Mouse (Mus musculus) liver, postnatal 0 days (tissue): ENCODE results near the gene Cpm. TPM values are rescaled to one million over a fixed set of nuclear protein-coding genes. Genes with fewer than 3 reads are reported as not detected.

Source experiments
- ATAC-seq: fragments of 200-750 bp; cut with Nextera tagmentation; 2 replicates; pipeline ENCODE4 v1.8.0; 2017; ENCODE audit warnings: mild to moderate bottlenecking, moderate library complexity
- DNase-seq: peaks from one replicate; pipeline ENCODE4 v3.0.0-alpha.2; 2016
- H3K27ac ChIP-seq: fragments of 300-500 bp; sonication (generic); 2 replicates; pipeline ENCODE4 v1.5.1; 2014; ENCODE audit warnings: antibody characterized with exemption, moderate library complexity, mild to moderate bottlenecking, low read depth
- H3K27me3 ChIP-seq: fragments of 300-500 bp; sonication (generic); 2 replicates; pipeline ENCODE4 v1.6.1; 2014; ENCODE audit warnings: low read length, control low read depth, mixed read lengths; ENCODE audit not compliant: insufficient read depth
- H3K36me3 ChIP-seq: fragments of 300-500 bp; sonication (generic); replicated peaks from 2 replicates; pipeline ENCODE4 v1.6.1; 2014; ENCODE audit warnings: mild to moderate bottlenecking, control low read depth, low read length, moderate library complexity, mixed read lengths; ENCODE audit not compliant: insufficient read depth
- H3K4me1 ChIP-seq: fragments of 300-500 bp; sonication (generic); 2 replicates; pipeline ENCODE4 v1.6.1; 2014; ENCODE audit warnings: antibody characterized with exemption, mild to moderate bottlenecking, control low read depth; ENCODE audit not compliant: insufficient read depth
- H3K4me2 ChIP-seq: fragments of 300-500 bp; sonication (generic); 2 replicates; pipeline ENCODE4 v1.6.1; 2014; ENCODE audit warnings: low read depth, mild to moderate bottlenecking, low read length, moderate library complexity, mixed read lengths
- H3K4me3 ChIP-seq: fragments of 300-500 bp; sonication (generic); 2 replicates; pipeline ENCODE4 v1.5.1; 2014; ENCODE audit warnings: low read depth, low read length
- H3K9ac ChIP-seq: fragments of 300-500 bp; sonication (generic); replicated peaks from 2 replicates; pipeline ENCODE4 v1.6.1; 2014; ENCODE audit warnings: mild to moderate bottlenecking, moderate library complexity
- H3K9me3 ChIP-seq: fragments of 300-500 bp; sonication (generic); 2 replicates; pipeline ENCODE4 v1.6.1; 2016; ENCODE audit warnings: mild to moderate bottlenecking, control low read depth, low read length, mixed read lengths
- CTCF ChIP-seq: sonication (generic); IDR thresholded peaks from 2 replicates; pipeline ENCODE4 v1.5.1; 2016; ENCODE audit warnings: antibody characterized with exemption, low read depth
- EP300 ChIP-seq: IDR thresholded peaks from 2 replicates; pipeline ENCODE4 v1.6.1; 2016; ENCODE audit warnings: antibody characterized with exemption, low read depth, mild to moderate bottlenecking
- WGBS: fragments of 180-500 bp; shearing (Covaris S2); extraction: QIAGEN DNeasy Blood & Tissue Kit; methylation state at CpG from one replicate; pipeline ENCODE4 v1.1.7; 2014; ENCODE audit not compliant: insufficient replicate concordance; 5-methylcytosine and 5-hydroxymethylcytosine counted together
- polyA plus RNA-seq: library from polyadenylated mRNA; unstranded; fragments of >200 nt; fragmentation: Nextera tagmentation; extraction: Ambion mirVana; gene quantifications from 2 replicates; pipeline ENCODE4 v1.2.1, GENCODE M21; 2015

The Cpm gene
- polyA plus RNA-seq, 1 experiment from 2014 or later: 7.0 TPM

GRCm38 (mm10) chr10:117724804-117725361, 95.6 kb downstream of the Cpm start:
- no peak overlapping the region for H3K4me3 ChIP-seq
- no peaks in the 10 kb centered on the region for H3K27me3 ChIP-seq
- 80% methylated on average over 3 of the region's 3 CpGs for WGBS
- H3K9ac ChIP-seq: no peak overlapping the region
- no peak for TF ChIP-seq EP300
- TF ChIP-seq CTCF: no peak
- H3K36me3 ChIP-seq: no peaks in the 10 kb centered on the region
- DNase-seq (no peak), ATAC-seq (no peak)
- no peak overlapping the region for H3K27ac ChIP-seq
- H3K4me1 ChIP-seq: 0 out of 2 replicates have a peak, but pooled peaks cover 4% of the 10 kb centered on the region
- H3K4me2 ChIP-seq: no peak overlapping the region
- H3K9me3 ChIP-seq: no peaks in the 10 kb centered on the region

GRCm38 (mm10) chr10:117725671-117726070, 96.4 kb downstream of the Cpm start:
- ATAC-seq: no peak
- TF ChIP-seq CTCF (no peak), EP300 (no peak)
- Histone ChIP-seq H3K9me3 (no peaks in the 10 kb centered on the region), H3K36me3 (no peaks in the 10 kb centered on the region), H3K27me3 (no peaks in the 10 kb centered on the region), H3K4me2 (no peak overlapping the region), H3K4me3 (no peak overlapping the region), H3K9ac (no peak overlapping the region), H3K27ac (no peak overlapping the region), H3K4me1 (0 out of 2 replicates have a peak, but pooled peaks cover 6% of the 10 kb centered on the region)
- 72% methylated on average over 7 of the region's 7 CpGs for WGBS
- no peak for DNase-seq

GRCm38 (mm10) chr10:117726350-117726749, 97.0 kb downstream of the Cpm start:
- no peak for ATAC-seq
- H3K9ac ChIP-seq: no peak overlapping the region
- DNase-seq: no peak
- TF ChIP-seq EP300 (no peak), CTCF (no peak)
- H3K36me3 ChIP-seq: no peaks in the 10 kb centered on the region
- peaks cover 7% of the 10 kb centered on the region for H3K4me1 ChIP-seq
- WGBS: 85% methylated on average over 4 of the region's 4 CpGs
- no peak overlapping the region for H3K27ac ChIP-seq
- H3K4me2 ChIP-seq: no peak overlapping the region
- H3K4me3 ChIP-seq: no peak overlapping the region
- no peaks in the 10 kb centered on the region for H3K27me3 ChIP-seq
- H3K9me3 ChIP-seq: no peaks in the 10 kb centered on the region

- H3K4me1 ChIP-seq: peaks cover 11% of the 10 kb centered on the region
- H3K27me3 ChIP-seq: no peaks in the 10 kb centered on the region
- H3K4me3 ChIP-seq: no peak overlapping the region
- no peak; the same call in 1 of the 2 replicates for TF ChIP-seq CTCF
- TF ChIP-seq EP300: no peak
- no peaks in the 10 kb centered on the region for H3K36me3 ChIP-seq
- no peaks in the 10 kb centered on the region for H3K9me3 ChIP-seq
- DNase-seq (no peak), ATAC-seq (no peak)
- 88% methylated on average over 4 of the region's 4 CpGs for WGBS
- no peak overlapping the region for H3K27ac ChIP-seq
- no peak overlapping the region for H3K4me2 ChIP-seq
- H3K9ac ChIP-seq: no peak overlapping the region
Observed at GRCm38 (mm10) chr10:117726888-117727385, 97.6 kb downstream of the Cpm start.

- Histone ChIP-seq H3K9me3 (no peaks in the 10 kb centered on the region), H3K27ac (no peak overlapping the region), H3K36me3 (no peaks in the 10 kb centered on the region), H3K4me1 (peaks cover 11% of the 10 kb centered on the region), H3K9ac (no peak overlapping the region), H3K4me3 (no peak overlapping the region), H3K27me3 (no peaks in the 10 kb centered on the region), H3K4me2 (no peak overlapping the region)
- ATAC-seq: no peak
- DNase-seq: no peak
- no peak for TF ChIP-seq CTCF
- TF ChIP-seq EP300: no peak
- 82% methylated on average over 9 of the region's 9 CpGs for WGBS
Observed at GRCm38 (mm10) chr10:117727518-117728110, 98.3 kb downstream of the Cpm start.

- 69% methylated on average over 5 of the region's 5 CpGs for WGBS
- no peak overlapping the region for H3K4me3 ChIP-seq
- H3K9ac ChIP-seq: no peak overlapping the region
- no peak overlapping the region for H3K27ac ChIP-seq
- no peak overlapping the region for H3K4me2 ChIP-seq
- no peaks in the 10 kb centered on the region for H3K36me3 ChIP-seq
- ATAC-seq (no peak), DNase-seq (no peak)
- no peaks in the 10 kb centered on the region for H3K9me3 ChIP-seq
- no peak for TF ChIP-seq EP300
- no peak for TF ChIP-seq CTCF
- H3K27me3 ChIP-seq: no peaks in the 10 kb centered on the region
- H3K4me1 ChIP-seq: peaks cover 18% of the 10 kb centered on the region
Observed at GRCm38 (mm10) chr10:117728574-117728973, 99.3 kb downstream of the Cpm start.
